Mouse (Mus musculus) spleen, adult 2 months (tissue): ENCODE data around the gene Wee2. TPM values are rescaled to one million over a fixed set of nuclear protein-coding genes. Genes with fewer than 3 reads are reported as not detected.
A peak's percentile ranks its signal among the peaks of the same experiment; 100 is the strongest.

Experiments
- DNase-seq, 2 experiments: peaks; one replicate each; pipeline versions ENCODE4 v3.0.0 to v3.0.0-alpha.2; 2012 to 2021; ENCODE audit warnings: low spot score in 2 of 2, low read depth in 1 of 2
- H3K27ac ChIP-seq: fragments of 200-500 bp; 2 replicates; pipeline ENCODE4 v1.5.1; 2012; ENCODE audit warnings: low read length, inconsistent platforms; ENCODE audit not compliant: insufficient read depth
- H3K27me3 ChIP-seq: fragments of 200-500 bp; 2 replicates; pipeline ENCODE4 v1.6.1; 2012; ENCODE audit warnings: mild to moderate bottlenecking, moderate library complexity, low read length, inconsistent platforms; ENCODE audit not compliant: control insufficient read depth, insufficient read depth
- H3K36me3 ChIP-seq: fragments of 200-500 bp; 2 replicates; pipeline ENCODE4 v1.6.1; 2012; ENCODE audit warnings: mild to moderate bottlenecking, low read length, inconsistent platforms; ENCODE audit not compliant: control insufficient read depth, insufficient read depth
- H3K4me1 ChIP-seq: fragments of 200-500 bp; 2 replicates; pipeline ENCODE4 v1.6.1; 2011; ENCODE audit warnings: inconsistent platforms; ENCODE audit not compliant: control insufficient read depth, insufficient read depth, insufficient read length
- H3K4me3 ChIP-seq: fragments of 200-500 bp; 2 replicates; pipeline ENCODE4 v1.5.1; 2011; ENCODE audit warnings: mild to moderate bottlenecking, inconsistent platforms; ENCODE audit not compliant: insufficient read depth, insufficient read length; ENCODE audit errors: extremely low read depth
- CTCF ChIP-seq: fragments of 200-500 bp; IDR thresholded peaks from 2 replicates; pipeline ENCODE4 v1.5.1; 2011; ENCODE audit warnings: mild to moderate bottlenecking, inconsistent platforms; ENCODE audit not compliant: insufficient read depth, insufficient read length, insufficient replicate concordance; ENCODE audit errors: extremely low read depth
- POLR2A ChIP-seq: fragments of 200-500 bp; IDR thresholded peaks from 2 replicates; pipeline ENCODE4 v1.6.1; 2011; ENCODE audit warnings: low read depth, low read length, inconsistent platforms
- WGBS: fragments of 180-500 bp; shearing (Covaris S2); methylation state at CpG from one replicate; pipeline ENCODE4 v1.1.7; 2018; 5-methylcytosine and 5-hydroxymethylcytosine counted together
- polyA plus RNA-seq: library from polyadenylated mRNA; depleted of rRNA; stranded (reverse); fragments of >200 nt; gene quantifications from 2 replicates; pipeline ENCODE4 v1.2.3, GENCODE M21; 2012; rRNA removed

Wee2 gene
- polyA plus RNA-seq, 1 experiment: not detected

GRCm38 (mm10) chr6:40476132-40476531, 37.2 kb downstream of the Wee2 start:
- Histone ChIP-seq H3K27ac (no peak overlapping the region), H3K4me3 (no peak overlapping the region), H3K27me3 (no peaks in the 10 kb centered on the region), H3K4me1 (peaks cover 2% of the 10 kb centered on the region; the same call in 1 of the 2 replicates), H3K36me3 (peaks cover 36% of the 10 kb centered on the region)
- TF ChIP-seq CTCF (no peak), POLR2A (no peak)
- WGBS: 57% methylated on average over 4 of the region's 4 CpGs
- peak in 1 of 2 experiments; percentile 41 for DNase-seq

- no peaks in the 10 kb centered on the region for H3K4me1 ChIP-seq
- no peak overlapping the region for H3K27ac ChIP-seq
- no peak for TF ChIP-seq CTCF
- no peak for TF ChIP-seq POLR2A
- no peaks in the 10 kb centered on the region for H3K27me3 ChIP-seq
- H3K36me3 ChIP-seq: peaks cover 47% of the 10 kb centered on the region
- 91% methylated on average over 1 of the region's 1 CpGs for WGBS
- no peak overlapping the region for H3K4me3 ChIP-seq
- DNase-seq: no peak
Observed at GRCm38 (mm10) chr6:40479705-40480104, 40.8 kb downstream of the Wee2 start.

GRCm38 (mm10) chr6:40482318-40482717, 43.4 kb downstream of the Wee2 start:
- H3K36me3 ChIP-seq: peaks cover 34% of the 10 kb centered on the region
- no peaks in the 10 kb centered on the region for H3K27me3 ChIP-seq
- H3K27ac ChIP-seq: no peak overlapping the region
- WGBS: 96% methylated on average over 5 of the region's 5 CpGs
- TF ChIP-seq POLR2A: no peak
- TF ChIP-seq CTCF: no peak
- no peaks in the 10 kb centered on the region for H3K4me1 ChIP-seq
- H3K4me3 ChIP-seq: no peak overlapping the region
- no peak for DNase-seq

DNA sequence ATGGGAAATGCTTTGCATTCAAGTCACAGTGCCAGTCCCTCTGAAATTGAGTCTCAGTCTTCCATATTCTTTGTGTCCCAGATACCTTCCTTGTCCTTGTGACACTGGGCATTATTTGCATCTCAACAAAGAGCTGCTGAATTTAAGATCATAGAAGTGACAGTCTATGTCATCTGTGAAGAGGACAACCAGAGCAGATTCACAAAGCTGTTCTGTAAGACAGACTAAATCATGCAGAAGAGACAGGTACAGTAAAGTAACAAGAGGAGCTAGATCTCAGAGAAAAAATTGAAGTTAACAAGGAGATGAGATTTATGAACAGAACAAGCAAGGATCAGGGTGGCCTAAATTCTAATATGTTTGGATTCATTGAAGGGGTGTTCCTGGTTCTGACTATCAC, 52.0 kb downstream of the Wee2 start, which contains the start of gene Tas2r137:
Gene Tas2r137, plus strand, starts transcription at position 301 of the 400 bp plus-strand sequence.
- DNase-seq: no peak
- Histone ChIP-seq H3K27me3 (no peaks in the 10 kb centered on the region), H3K4me3 (no peak within 1 kb of the TSS), H3K27ac (no peak within 1 kb of the TSS), H3K36me3 (no peaks in the 10 kb centered on the region), H3K4me1 (no peaks in the 10 kb centered on the region)
- no peak for TF ChIP-seq CTCF
- TF ChIP-seq POLR2A: no peak

DNA sequence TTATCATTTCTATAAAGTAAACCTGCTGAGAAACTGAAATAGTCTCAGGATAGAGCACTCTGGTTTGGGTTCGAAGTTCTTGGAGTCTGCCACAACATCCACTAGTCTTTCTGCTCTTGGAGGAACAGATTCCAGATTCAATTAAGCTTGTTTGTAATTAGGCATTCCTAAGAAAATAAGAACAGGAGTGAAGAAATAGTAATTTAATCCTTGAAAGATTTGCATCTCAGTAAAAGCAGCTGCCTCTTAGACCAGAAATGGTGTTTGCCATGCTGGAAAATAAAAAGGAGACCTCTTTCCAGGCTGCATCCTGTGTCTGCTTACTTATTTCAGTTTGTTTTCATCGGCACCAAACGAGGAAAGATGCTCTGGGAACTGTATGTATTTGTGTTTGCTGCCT, 54.3 kb downstream of the Wee2 start, which contains the start of gene Tas2r108:
Gene Tas2r108, plus strand, starts transcription at position 301 of the 400 bp plus-strand sequence.
- Histone ChIP-seq H3K27ac (no peak within 1 kb of the TSS), H3K4me3 (no peak within 1 kb of the TSS), H3K27me3 (no peaks in the 10 kb centered on the region), H3K4me1 (no peaks in the 10 kb centered on the region), H3K36me3 (no peaks in the 10 kb centered on the region)
- no peak for TF ChIP-seq POLR2A
- TF ChIP-seq CTCF: no peak
- WGBS: 93% methylated on average over 3 of the region's 3 CpGs
- no peak for DNase-seq

Other genes starting within 250 kb of the Wee2 start
- gene Agk, start 113.9 kb upstream of the Wee2 start, polyA plus RNA-seq: 5.1 and 5.3 TPM in 2 replicates
- gene E330009J07Rik, start 3.0 kb upstream of the Wee2 start, polyA plus RNA-seq: 3.6 and 4.7 TPM in 2 replicates
- gene Ssbp1, start 32.3 kb downstream of the Wee2 start, polyA plus RNA-seq: 7.2 and 8.5 TPM in 2 replicates
- not detected in 2 replicates for gene Tas2r137, start 52.1 kb downstream of the Wee2 start, polyA plus RNA-seq
- not detected in 2 replicates for gene Tas2r108, start 54.4 kb downstream of the Wee2 start, polyA plus RNA-seq
- gene Prss37, start 80.4 kb downstream of the Wee2 start, polyA plus RNA-seq: not detected in 2 replicates
- gene Olfr461, start 116.0 kb downstream of the Wee2 start, polyA plus RNA-seq: not detected in 2 replicates
- gene Olfr460, start 130.4 kb downstream of the Wee2 start, polyA plus RNA-seq: not detected in 2 replicates
- 0.18 and 0.34 TPM in 2 replicates for gene Clec5a, start 146.7 kb downstream of the Wee2 start, polyA plus RNA-seq
- not detected in 2 replicates for gene Tas2r138, start 174.2 kb downstream of the Wee2 start, polyA plus RNA-seq
- gene Mgam, start 189.7 kb downstream of the Wee2 start, polyA plus RNA-seq: 0.14 and 0.18 TPM in 2 replicates